In genomic region chr4:145682021-145682420, GRCm38 (mm10) we compare ENCODE assay signal across 17 mouse cellular contexts. TPM values are rescaled to one million over a fixed set of nuclear protein-coding genes. Genes with fewer than 3 reads are reported as not detected.
DNase-seq lines count a peak whose midpoint lies in the region; ATAC-seq and TF ChIP-seq lines count a peak whose summit lies in the region.
"Not testable (repeated sequence)": the region's sequence is repeated elsewhere in the genome, so short reads cannot be mapped to it uniquely, and the experiment has no call there.
"Had no signal": no experiment of that assay in that cellular context is flagged by ENCODE, and none has a peak within 500 bp of the region (broad histone marks: within the 10 kb centered on the region; RNA-seq: fewer than 3 reads in every experiment).

No protein-coding gene starts in this region.

- ATAC-seq in embryonic facial prominence, embryonic 13.5 days (ENCODE audit: insufficient number of reproducible peaks, insufficient read depth, low FRiP score, low TSS enrichment, low read depth): peak; percentile 75; the same call in 1 of the 2 replicates
- peak; percentile 47 for ATAC-seq in heart, embryonic 15.5 days (replicated peaks; ENCODE audit: insufficient number of reproducible peaks, insufficient read depth, low FRiP score, low read depth)
- 0 out of 2 replicates have a peak, but pooled peaks have one; percentile 27 for ATAC-seq in hindbrain, postnatal 0 days
- ATAC-seq in limb, embryonic 11.5 days (ENCODE audit: insufficient number of reproducible peaks, low FRiP score, low TSS enrichment, low read depth): peak; percentile 59; the same call in 1 of the 2 replicates
- ATAC-seq in liver, embryonic 11.5 days (replicated peaks; ENCODE audit: low FRiP score): peak; percentile 66; the same call in 1 of the 2 replicates
- peak; percentile 62; the same call in 1 of the 2 replicates for ATAC-seq in midbrain, embryonic 12.5 days (ENCODE audit: low FRiP score, low read depth)
- peak; percentile 43; the same call in 1 of the 2 replicates for ATAC-seq in neural tube, embryonic 11.5 days (ENCODE audit: insufficient read depth, low FRiP score, low TSS enrichment)

- not testable (repeated sequence) for H3K4me2 ChIP-seq in embryonic facial prominence, embryonic 13.5 days; heart, embryonic 15.5 days; hindbrain, postnatal 0 days (ENCODE audit: low read depth, low read length); limb, embryonic 11.5 days (ENCODE audit: low read depth, severe bottlenecking); liver, embryonic 11.5 days; midbrain, embryonic 12.5 days (replicated peaks); neural tube, embryonic 11.5 days (ENCODE audit: low read depth)

- not testable (repeated sequence) for H3K27ac ChIP-seq in embryonic facial prominence, embryonic 13.5 days; heart, embryonic 15.5 days; hindbrain, postnatal 0 days; limb, embryonic 11.5 days (replicated peaks; ENCODE audit: low read depth, low read length); liver, embryonic 11.5 days (ENCODE audit: low read depth, low read length); midbrain, embryonic 12.5 days (replicated peaks); neural tube, embryonic 11.5 days (ENCODE audit: low read depth, low read length)

- DNase-seq in heart, adult 11 months: peak; percentile 84
- DNase-seq in hindbrain, postnatal 0 days (ENCODE audit: low spot score); limb, embryonic 11.5 days (ENCODE audit: low spot score); liver, embryonic 11.5 days (ENCODE audit: low spot score); neural tube, embryonic 11.5 days (ENCODE audit: low spot score): not testable (repeated sequence)

- not testable (repeated sequence) for H3K9me3 ChIP-seq in embryonic facial prominence, embryonic 13.5 days; heart, embryonic 15.5 days (replicated peaks); hindbrain, postnatal 0 days (ENCODE audit: low read length); limb, embryonic 11.5 days (ENCODE audit: control insufficient read depth, low read length); liver, embryonic 11.5 days (ENCODE audit: control insufficient read depth, low read length); neural tube, embryonic 11.5 days (ENCODE audit: control insufficient read depth, low read length)
- peaks cover 26% of the 10 kb centered on the region for H3K9me3 ChIP-seq in midbrain, embryonic 12.5 days

- H3K27me3 ChIP-seq in embryonic facial prominence, embryonic 13.5 days; heart, embryonic 15.5 days; hindbrain, postnatal 0 days (ENCODE audit: insufficient read depth, low read length); limb, embryonic 11.5 days (ENCODE audit: control insufficient read depth, insufficient read depth, low read length); liver, embryonic 11.5 days (replicated peaks; ENCODE audit: control insufficient read depth, insufficient read depth, low read length); midbrain, embryonic 12.5 days; neural tube, embryonic 11.5 days (ENCODE audit: control insufficient read depth, insufficient read depth, low read length): not testable (repeated sequence)

- TF ChIP-seq CTCF in hindbrain, postnatal 0 days (IDR thresholded peaks at IDR 0.05; ENCODE audit: low read depth): not testable (repeated sequence)

- not testable (repeated sequence) for H3K9ac ChIP-seq in embryonic facial prominence, embryonic 13.5 days; heart, embryonic 15.5 days; hindbrain, postnatal 0 days (replicated peaks; ENCODE audit: low read length); limb, embryonic 11.5 days (ENCODE audit: low read length); liver, embryonic 11.5 days (ENCODE audit: low read depth, low read length); midbrain, embryonic 12.5 days (replicated peaks); neural tube, embryonic 11.5 days (ENCODE audit: low read length)

- H3K4me3 ChIP-seq in embryonic facial prominence, embryonic 13.5 days; heart, embryonic 15.5 days; hindbrain, postnatal 0 days (ENCODE audit: low read length); limb, embryonic 11.5 days (ENCODE audit: low read depth, low read length); liver, embryonic 11.5 days (ENCODE audit: low read depth, low read length); midbrain, embryonic 12.5 days; neural tube, embryonic 11.5 days (ENCODE audit: low read depth, low read length): not testable (repeated sequence)

- H3K4me1 ChIP-seq in embryonic facial prominence, embryonic 13.5 days; heart, embryonic 15.5 days (replicated peaks); hindbrain, postnatal 0 days (ENCODE audit: insufficient read depth, low read length); limb, embryonic 11.5 days (ENCODE audit: control insufficient read depth, insufficient read depth, low read length); liver, embryonic 11.5 days (replicated peaks; ENCODE audit: control insufficient read depth, insufficient read depth, low read length); midbrain, embryonic 12.5 days; neural tube, embryonic 11.5 days (ENCODE audit: control insufficient read depth, insufficient read depth, low read length): not testable (repeated sequence)

- not testable (repeated sequence) for H3K36me3 ChIP-seq in embryonic facial prominence, embryonic 13.5 days; heart, embryonic 15.5 days; hindbrain, postnatal 0 days (ENCODE audit: insufficient read depth, low read length); limb, embryonic 11.5 days (ENCODE audit: control insufficient read depth, insufficient read depth, low read length); liver, embryonic 11.5 days (ENCODE audit: control insufficient read depth, insufficient read depth, low read length); midbrain, embryonic 12.5 days; neural tube, embryonic 11.5 days (ENCODE audit: control insufficient read depth, insufficient read depth, low read length)

- 83% methylated on average over 10 of the region's 11 CpGs for WGBS in embryonic facial prominence, embryonic 13.5 days
- WGBS in heart, embryonic 15.5 days: 76% methylated on average over 9 of the region's 11 CpGs
- WGBS in hindbrain, postnatal 0 days: 78% methylated on average over 10 of the region's 11 CpGs
- 86% methylated on average over 9 of the region's 11 CpGs for WGBS in limb, embryonic 11.5 days
- WGBS in liver, embryonic 11.5 days: 79% methylated on average over 9 of the region's 11 CpGs
- 81% methylated on average over 10 of the region's 11 CpGs for WGBS in midbrain, embryonic 12.5 days
- WGBS in neural tube, embryonic 11.5 days: 85% methylated on average over 7 of the region's 11 CpGs

RNA-seq across cellular contexts. Expression of gene Zfp980, which starts 11.5 kb away (rescaled TPM):
- 0.08 TPM in 1 of 2 replicates, not detected in the other for polyA plus RNA-seq in embryonic facial prominence, embryonic 13.5 days (2015; fragmentation: Nextera tagmentation; extraction: Ambion mirVana)
- polyA plus RNA-seq in heart, embryonic 15.5 days (2015; fragmentation: Nextera tagmentation; extraction: Ambion mirVana): not detected in 2 replicates
- total RNA-seq in hindbrain, postnatal 0 days (2014; rRNA removed): not detected in 2 replicates
- polyA plus RNA-seq in hindbrain, postnatal 0 days (2015; fragmentation: Nextera tagmentation; extraction: Ambion mirVana): 0.04 TPM in 1 of 2 replicates, not detected in the other
- polyA plus RNA-seq in limb, embryonic 11.5 days (2014; fragmentation: Nextera tagmentation; extraction: Ambion mirVana): not detected in 2 replicates
- polyA plus RNA-seq in liver, embryonic 11.5 days (2014; fragmentation: Nextera tagmentation; extraction: Ambion mirVana): not detected in 2 replicates
- polyA plus RNA-seq in midbrain, embryonic 12.5 days (2016; fragmentation: Nextera tagmentation; extraction: Ambion mirVana): not detected in 2 replicates
- not detected in 2 replicates for polyA plus RNA-seq in neural tube, embryonic 11.5 days (2014; fragmentation: Nextera tagmentation; extraction: Ambion mirVana)
- total RNA-seq: CH12.LX had no signal
- polyA plus RNA-seq: forebrain, embryonic 10.5 days; forebrain, embryonic 13.5 days; forebrain, embryonic 16.5 days; G1E; heart, embryonic 14.5 days; hindbrain, embryonic 10.5 days; hindbrain, embryonic 15.5 days; intestine, embryonic 15.5 days had no signal
